Mouse (Mus musculus) olfactory bulb, adult 2 months (tissue): ENCODE results near the gene Epha7. TPM values are rescaled to one million over a fixed set of nuclear protein-coding genes. Genes with fewer than 3 reads are reported as not detected.

Experiments used
- H3K27ac ChIP-seq: fragments of 200-500 bp; 2 replicates; pipeline ENCODE4 v1.5.1; 2012; ENCODE audit warnings: low read depth, low read length; ENCODE audit not compliant: insufficient read depth
- H3K4me1 ChIP-seq: fragments of 200-500 bp; 2 replicates; pipeline ENCODE4 v1.6.1; 2012; ENCODE audit warnings: low read length; ENCODE audit not compliant: control insufficient read depth, insufficient read depth
- H3K4me3 ChIP-seq: fragments of 200-500 bp; 2 replicates; pipeline ENCODE4 v1.5.1; 2012; ENCODE audit warnings: mild to moderate bottlenecking, low read depth, low read length, moderate library complexity; ENCODE audit not compliant: insufficient read depth
- CTCF ChIP-seq: fragments of 200-500 bp; IDR thresholded peaks from 2 replicates; pipeline ENCODE4 v1.5.1; 2012; ENCODE audit warnings: low read depth, mild to moderate bottlenecking, low read length, moderate library complexity; ENCODE audit not compliant: insufficient read depth
- POLR2A ChIP-seq: fragments of 200-500 bp; IDR thresholded peaks from 2 replicates; pipeline ENCODE4 v1.6.1; 2012; ENCODE audit warnings: mild to moderate bottlenecking, low read depth, low read length, moderate library complexity; ENCODE audit not compliant: insufficient read depth
- WGBS: fragments of 180-500 bp; shearing (Covaris S2); methylation state at CpG from one replicate; pipeline ENCODE4 v1.1.7; 2018; 5-methylcytosine and 5-hydroxymethylcytosine counted together
- polyA plus RNA-seq: library from polyadenylated mRNA; stranded (reverse); fragments of >200 nt; gene quantifications from 2 replicates; pipeline ENCODE4 v1.2.4, GENCODE M21; 2012; ENCODE audit warnings: low replicate concordance; ENCODE audit not compliant: missing spikeins, insufficient read depth, insufficient read length

The Epha7 gene
- polyA plus RNA-seq, 1 experiment: not detected

- WGBS: 82% methylated on average over 3 of the region's 3 CpGs
- no peak overlapping the region for H3K4me3 ChIP-seq
- H3K4me1 ChIP-seq: no peaks in the 10 kb centered on the region
- TF ChIP-seq CTCF: no peak
- TF ChIP-seq POLR2A: no peak
- H3K27ac ChIP-seq: no peak overlapping the region
Observed at GRCm38 (mm10) chr4:28890102-28890501, 77.2 kb downstream of the Epha7 start.

- Histone ChIP-seq H3K27ac (no peak overlapping the region), H3K4me3 (no peak overlapping the region), H3K4me1 (no peaks in the 10 kb centered on the region)
- TF ChIP-seq POLR2A: no peak
- no peak for TF ChIP-seq CTCF
- 90% methylated on average over 7 of the region's 7 CpGs for WGBS
Observed at GRCm38 (mm10) chr4:28895480-28895879, 82.5 kb downstream of the Epha7 start.

- no peak overlapping the region for H3K4me3 ChIP-seq
- no peak for TF ChIP-seq CTCF
- WGBS: 90% methylated on average over 4 of the region's 4 CpGs
Observed at GRCm38 (mm10) chr4:28899373-28899772, 86.4 kb downstream of the Epha7 start.

GRCm38 (mm10) chr4:28899783-28900182 is 86.9 kb downstream of the Epha7 start:
- no peaks in the 10 kb centered on the region for H3K4me1 ChIP-seq
- no peak overlapping the region for H3K27ac ChIP-seq
- H3K4me3 ChIP-seq: no peak overlapping the region
- no peak for TF ChIP-seq CTCF
- TF ChIP-seq POLR2A: no peak
- WGBS: 87% methylated on average over 11 of the region's 11 CpGs

More at GRCm38 (mm10) chr4:28899373-28899772, 86.4 kb downstream of the Epha7 start:
- Histone ChIP-seq H3K4me1 (no peaks in the 10 kb centered on the region), H3K27ac (no peak overlapping the region)

GRCm38 (mm10) chr4:28901496-28901895 is 88.6 kb downstream of the Epha7 start:
- Histone ChIP-seq H3K4me1 (no peaks in the 10 kb centered on the region), H3K4me3 (no peak overlapping the region), H3K27ac (no peak overlapping the region)
- no peak for TF ChIP-seq POLR2A
- WGBS: 70% methylated on average over 5 of the region's 5 CpGs

- no peak overlapping the region for H3K27ac ChIP-seq
- H3K4me3 ChIP-seq: no peak overlapping the region
- no peaks in the 10 kb centered on the region for H3K4me1 ChIP-seq
- no peak for TF ChIP-seq POLR2A
- no peak for TF ChIP-seq CTCF
- WGBS: 71% methylated on average over 4 of the region's 4 CpGs
Observed at GRCm38 (mm10) chr4:28902004-28902704, 89.2 kb downstream of the Epha7 start.

GRCm38 (mm10) chr4:28906985-28907384 is 94.1 kb downstream of the Epha7 start:
- H3K27ac ChIP-seq: no peak overlapping the region
- 94% methylated on average over 2 of the region's 2 CpGs for WGBS
- no peaks in the 10 kb centered on the region for H3K4me1 ChIP-seq
- TF ChIP-seq POLR2A (no peak), CTCF (no peak)
- no peak overlapping the region for H3K4me3 ChIP-seq

GRCm38 (mm10) chr4:28910127-28910526 is 97.2 kb downstream of the Epha7 start:
- no peak overlapping the region for H3K4me3 ChIP-seq
- no peak for TF ChIP-seq POLR2A
- H3K4me1 ChIP-seq: no peaks in the 10 kb centered on the region
- WGBS: 55% methylated on average over 4 of the region's 4 CpGs
- no peak overlapping the region for H3K27ac ChIP-seq

GRCm38 (mm10) chr4:28912028-28912427 is 99.1 kb downstream of the Epha7 start:
- TF ChIP-seq POLR2A (no peak), CTCF (no peak)
- Histone ChIP-seq H3K4me3 (no peak overlapping the region), H3K27ac (no peak overlapping the region), H3K4me1 (no peaks in the 10 kb centered on the region)
- 94% methylated on average over 2 of the region's 2 CpGs for WGBS

- Histone ChIP-seq H3K27ac (no peak overlapping the region), H3K4me3 (no peak overlapping the region), H3K4me1 (no peaks in the 10 kb centered on the region)
- TF ChIP-seq CTCF: no peak
- TF ChIP-seq POLR2A: no peak
- 66% methylated on average over 2 of the region's 2 CpGs for WGBS
Observed at GRCm38 (mm10) chr4:28913613-28914012, 100.7 kb downstream of the Epha7 start.
